Mouse (Mus musculus): Measurements from ENCODE around the gene Lcn2. TPM values are rescaled to one million over a fixed set of nuclear protein-coding genes. Genes with fewer than 3 reads are reported as not detected.

Lcn2 gene
- polyA plus RNA-seq (2015; fragmentation: Nextera tagmentation; extraction: Ambion mirVana): 23.5 and 39.7 TPM in 2 replicates

GRCm38 (mm10) chr2:32387706-32388490, at the start of gene Lcn2:
TSS of gene Lcn2 (minus strand) at chr2:32388252.

GRCm38 (mm10) chr2:32395484-32395945, 7.5 kb upstream of the Lcn2 start, which contains the start of gene Ptges2:
TSS of gene Ptges2 (plus strand) at chr2:32395896.

GRCm38 (mm10) chr2:32381775-32382223, 6.3 kb downstream of the Lcn2 start, which contains the start of gene 1110008P14Rik:
TSS of gene 1110008P14Rik (minus strand) at chr2:32381938.

GRCm38 (mm10) chr2:32353007-32353542, 35.0 kb downstream of the Lcn2 start, which contains the start of gene Dnm1:
TSS of gene Dnm1 (minus strand) at chr2:32353338.

GRCm38 (mm10) chr2:32352151-32353006, 35.7 kb downstream of the Lcn2 start, which contains the start of gene Ciz1:
TSS of gene Ciz1 (plus strand) at chr2:32352327.

Other genes starting within 250 kb of the Lcn2 start
- 34.6 and 37.2 TPM in 2 replicates for gene Prrc2b, start 237.2 kb downstream of the Lcn2 start, polyA plus RNA-seq (2015; fragmentation: Nextera tagmentation; extraction: Ambion mirVana)
- 11.8 and 17.2 TPM in 2 replicates for gene Pomt1, start 151.7 kb downstream of the Lcn2 start, polyA plus RNA-seq (2015; fragmentation: Nextera tagmentation; extraction: Ambion mirVana)
- 53.1 and 72.6 TPM in 2 replicates for gene Uck1, start 128.1 kb downstream of the Lcn2 start, polyA plus RNA-seq (2015; fragmentation: Nextera tagmentation; extraction: Ambion mirVana)
- gene Golga2, start 100.9 kb downstream of the Lcn2 start, polyA plus RNA-seq (2015; fragmentation: Nextera tagmentation; extraction: Ambion mirVana): 13.2 and 17.6 TPM in 2 replicates
- 459 and 628 TPM in 2 replicates for gene Swi5, start 100.2 kb downstream of the Lcn2 start, polyA plus RNA-seq (2015; fragmentation: Nextera tagmentation; extraction: Ambion mirVana)
- gene Ciz1, start 35.9 kb downstream of the Lcn2 start, polyA plus RNA-seq (2015; fragmentation: Nextera tagmentation; extraction: Ambion mirVana): 22.0 and 29.7 TPM in 2 replicates
- gene Dnm1, start 34.9 kb downstream of the Lcn2 start, polyA plus RNA-seq (2015; fragmentation: Nextera tagmentation; extraction: Ambion mirVana): 10.9 and 22.5 TPM in 2 replicates
- 120 and 150 TPM in 2 replicates for gene 1110008P14Rik, start 6.3 kb downstream of the Lcn2 start, polyA plus RNA-seq (2015; fragmentation: Nextera tagmentation; extraction: Ambion mirVana)
- gene Ptges2, start 7.6 kb upstream of the Lcn2 start, polyA plus RNA-seq (2015; fragmentation: Nextera tagmentation; extraction: Ambion mirVana): 35.3 and 40.5 TPM in 2 replicates
- 3.0 and 4.1 TPM in 2 replicates for gene Naif1, start 62.2 kb upstream of the Lcn2 start, polyA plus RNA-seq (2015; fragmentation: Nextera tagmentation; extraction: Ambion mirVana)
- 11.9 and 21.1 TPM in 2 replicates for gene Slc25a25, start 63.2 kb upstream of the Lcn2 start, polyA plus RNA-seq (2015; fragmentation: Nextera tagmentation; extraction: Ambion mirVana)
- gene Fam102a, start 147.1 kb upstream of the Lcn2 start, polyA plus RNA-seq (2015; fragmentation: Nextera tagmentation; extraction: Ambion mirVana): 12.2 and 13.5 TPM in 2 replicates
- gene Dpm2, start 182.6 kb upstream of the Lcn2 start, polyA plus RNA-seq (2015; fragmentation: Nextera tagmentation; extraction: Ambion mirVana): 84.7 and 92.7 TPM in 2 replicates
- gene Pip5kl1, start 186.5 kb upstream of the Lcn2 start, polyA plus RNA-seq (2015; fragmentation: Nextera tagmentation; extraction: Ambion mirVana): 0.23 and 0.30 TPM in 2 replicates
- 0.14 and 0.32 TPM in 2 replicates for gene 9430097D07Rik, start 187.4 kb upstream of the Lcn2 start, polyA plus RNA-seq (2015; fragmentation: Nextera tagmentation; extraction: Ambion mirVana)
- 10.8 and 12.2 TPM in 2 replicates for gene St6galnac4, start 198.8 kb upstream of the Lcn2 start, polyA plus RNA-seq (2015; fragmentation: Nextera tagmentation; extraction: Ambion mirVana)
- 21.6 and 31.5 TPM in 2 replicates for gene St6galnac6, start 211.5 kb upstream of the Lcn2 start, polyA plus RNA-seq (2015; fragmentation: Nextera tagmentation; extraction: Ambion mirVana)
- gene Ak1, start 233.5 kb upstream of the Lcn2 start, polyA plus RNA-seq (2015; fragmentation: Nextera tagmentation; extraction: Ambion mirVana): 41.5 and 46.4 TPM in 2 replicates

All from adrenal gland, postnatal 0 days (tissue).